Mouse (Mus musculus): ENCODE results near the gene Gm28576. TPM values are rescaled to one million over a fixed set of nuclear protein-coding genes. Genes with fewer than 3 reads are reported as not detected.
"Not testable (repeated sequence)": the region's sequence is repeated elsewhere in the genome, so short reads cannot be mapped to it uniquely, and the experiment has no call there.

Gene Gm28576
- total RNA-seq (2021) = not detected in 2 replicates
- long read RNA-seq, experiment 1 = 0 reads
- long read RNA-seq, experiment 2 = 0 reads

DNA sequence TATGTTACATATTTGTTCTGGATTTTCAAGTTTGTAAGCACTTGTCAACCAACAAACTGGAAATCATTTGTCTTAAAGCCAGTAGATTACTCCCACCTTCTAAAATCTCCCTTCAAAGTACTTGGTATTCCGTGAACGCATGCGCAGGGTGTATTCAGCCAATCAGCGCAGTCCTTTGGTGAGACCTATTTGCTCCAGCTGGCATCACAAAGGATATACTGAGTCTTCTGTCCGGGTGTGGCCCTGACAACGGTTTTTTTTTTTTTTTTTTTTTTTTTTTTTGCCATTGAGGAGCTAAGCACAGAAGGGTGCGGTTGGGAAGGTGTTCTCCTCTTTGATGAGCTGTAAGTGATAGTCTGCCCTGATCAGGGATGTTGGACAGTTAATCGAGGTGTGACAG is at the start of gene Gm28576:
Gene Gm28576 (plus strand): TSS at position 301 of the 400 bp plus-strand sequence.
- not testable (repeated sequence) for DNase-seq

Other genes with a start within 250 kb of the Gm28576 start
- gene Gm20826, start 84.5 kb upstream of the Gm28576 start, total RNA-seq (2021) = not detected in 2 replicates